Mouse (Mus musculus) heart, embryonic 15.5 days (tissue): Measurements from ENCODE around the gene Tmem212. TPM values are rescaled to one million over a fixed set of nuclear protein-coding genes. Genes with fewer than 3 reads are reported as not detected.
"Not testable (repeated sequence)": the region's sequence is repeated elsewhere in the genome, so short reads cannot be mapped to it uniquely, and the experiment has no call there.

ENCODE experiments used
- ATAC-seq: fragments of 200-750 bp; cut with Nextera tagmentation; replicated peaks from 2 replicates; pipeline ENCODE4 v1.8.0; 2017; ENCODE audit warnings: low read depth, moderate TSS enrichment; ENCODE audit not compliant: insufficient number of reproducible peaks, insufficient read depth, low FRiP score
- H3K27ac ChIP-seq: fragments of 300-500 bp; sonication (generic); 2 replicates; pipeline ENCODE4 v1.5.1; 2015; ENCODE audit warnings: mild to moderate bottlenecking, inconsistent platforms
- H3K27me3 ChIP-seq: fragments of 300-500 bp; sonication (generic); 2 replicates; pipeline ENCODE4 v1.6.1; 2015; ENCODE audit warnings: inconsistent platforms
- H3K36me3 ChIP-seq: fragments of 300-500 bp; sonication (generic); 2 replicates; pipeline ENCODE4 v1.6.1; 2015; ENCODE audit warnings: mild to moderate bottlenecking, inconsistent platforms
- H3K4me1 ChIP-seq: fragments of 300-500 bp; sonication (generic); replicated peaks from 2 replicates; pipeline ENCODE4 v1.6.1; 2015; ENCODE audit warnings: inconsistent platforms
- H3K4me2 ChIP-seq: fragments of 300-500 bp; sonication (generic); 2 replicates; pipeline ENCODE4 v1.6.1; 2015; ENCODE audit warnings: inconsistent platforms, mild to moderate bottlenecking, moderate library complexity
- H3K4me3 ChIP-seq: fragments of 300-500 bp; sonication (generic); 2 replicates; pipeline ENCODE4 v1.5.1; 2015; ENCODE audit warnings: mild to moderate bottlenecking, inconsistent platforms
- H3K9ac ChIP-seq: fragments of 300-500 bp; sonication (generic); 2 replicates; pipeline ENCODE4 v1.6.1; 2015; ENCODE audit warnings: mild to moderate bottlenecking, inconsistent platforms
- H3K9me3 ChIP-seq: fragments of 300-500 bp; sonication (generic); replicated peaks from 2 replicates; pipeline ENCODE4 v1.6.1; 2016; ENCODE audit warnings: inconsistent platforms
- WGBS: fragments of 180-500 bp; shearing (Covaris S2); methylation state at CpG from one replicate; pipeline ENCODE4 v1.1.7; 2015; ENCODE audit warnings: mixed read lengths; 5-methylcytosine and 5-hydroxymethylcytosine counted together
- polyA plus RNA-seq: library from polyadenylated mRNA; unstranded; fragments of >200 nt; fragmentation: Nextera tagmentation; extraction: Ambion mirVana; gene quantifications from 2 replicates; pipeline ENCODE4 v1.2.1, GENCODE M21; 2015

The Tmem212 gene
- polyA plus RNA-seq, result not detected in 2 replicates

GRCm38 (mm10) chr3:27896318-27896892, at the start of gene Tmem212:
Gene Tmem212, minus strand, starts transcription at chr3:27896368.
- peak within 1 kb of the TSS; percentile 3; the same call in 1 of the 2 replicates for H3K27ac ChIP-seq
- no peak within 1 kb of the TSS for H3K4me3 ChIP-seq
- H3K36me3 ChIP-seq, result no peaks in the 10 kb centered on the region
- H3K9me3 ChIP-seq, result no peaks in the 10 kb centered on the region
- H3K9ac ChIP-seq, result no peak within 1 kb of the TSS
- WGBS, result 67% methylated on average over 8 of the region's 8 CpGs
- no peak within 1 kb of the TSS for H3K4me2 ChIP-seq
- H3K4me1 ChIP-seq, result peaks cover 14% of the 10 kb centered on the region
- ATAC-seq, result no peak
- H3K27me3 ChIP-seq, result no peaks in the 10 kb centered on the region

DNA sequence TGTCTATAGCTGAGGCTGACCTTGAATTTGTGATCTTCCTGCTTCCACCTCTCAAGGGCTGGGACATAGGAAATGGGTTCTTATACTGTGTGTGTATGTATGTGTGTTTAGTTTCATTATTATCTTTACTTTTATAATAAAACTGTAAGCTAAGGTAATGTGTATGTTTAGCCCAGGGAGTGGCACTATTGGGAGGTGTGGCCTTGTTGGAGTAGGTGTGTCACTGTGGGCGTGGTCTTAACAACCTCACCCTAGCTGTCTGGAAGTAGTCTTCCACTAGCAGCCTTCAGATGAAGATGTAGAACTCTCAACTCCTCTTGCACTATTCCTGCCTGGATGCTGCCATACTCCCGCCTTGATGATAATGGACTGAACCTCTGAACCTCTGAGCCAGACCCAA, 49.2 kb upstream of the Tmem212 start:
- ATAC-seq, H3K9ac ChIP-seq: not testable (repeated sequence)
- 80% methylated on average over 2 of the region's 2 CpGs for WGBS

GRCm38 (mm10) chr3:27942991-27943390, 46.8 kb upstream of the Tmem212 start:
- Histone ChIP-seq H3K36me3 (no peaks in the 10 kb centered on the region), H3K4me1 (peaks cover 14% of the 10 kb centered on the region), H3K9me3 (no peaks in the 10 kb centered on the region), H3K9ac (no peak overlapping the region), H3K4me2 (no peak overlapping the region), H3K27me3 (no peaks in the 10 kb centered on the region), H3K27ac (peak overlapping the region; percentile 39), H3K4me3 (no peak overlapping the region)
- ATAC-seq, result no peak
- WGBS, result 54% methylated on average over 7 of the region's 7 CpGs

More for the DNA sequence above, 49.2 kb upstream of the Tmem212 start:
- not testable (repeated sequence) for H3K27me3 ChIP-seq, H3K4me1 ChIP-seq, H3K4me3 ChIP-seq, H3K36me3 ChIP-seq, H3K4me2 ChIP-seq, H3K9me3 ChIP-seq, H3K27ac ChIP-seq

DNA sequence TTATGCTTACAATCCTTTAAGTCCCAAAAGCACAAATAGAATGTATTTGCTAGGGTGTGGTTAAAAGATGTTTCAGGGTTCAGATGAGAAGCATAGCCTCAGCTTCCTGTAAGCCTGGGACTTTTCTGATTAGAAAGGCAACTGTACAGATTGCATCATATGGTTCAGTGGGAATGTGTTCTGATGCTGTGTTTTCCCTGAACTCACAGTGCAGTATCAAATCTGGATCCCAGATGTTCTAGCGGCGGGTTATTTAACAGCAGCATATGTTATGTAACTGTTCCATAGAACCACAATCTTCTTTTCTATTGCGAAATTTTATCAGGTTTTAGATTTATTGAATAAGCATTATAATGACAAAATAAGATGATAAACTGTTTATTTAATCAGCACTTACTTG, 45.5 kb upstream of the Tmem212 start:
- H3K36me3 ChIP-seq, result no peaks in the 10 kb centered on the region
- H3K4me3 ChIP-seq, result no peak overlapping the region
- H3K27me3 ChIP-seq, result no peaks in the 10 kb centered on the region
- peaks cover 14% of the 10 kb centered on the region for H3K4me1 ChIP-seq
- no peak overlapping the region for H3K27ac ChIP-seq
- ATAC-seq, result no peak
- H3K9me3 ChIP-seq, result no peaks in the 10 kb centered on the region
- WGBS, result 85% methylated on average over 3 of the region's 3 CpGs
- H3K9ac ChIP-seq, result no peak overlapping the region
- no peak overlapping the region for H3K4me2 ChIP-seq

DNA sequence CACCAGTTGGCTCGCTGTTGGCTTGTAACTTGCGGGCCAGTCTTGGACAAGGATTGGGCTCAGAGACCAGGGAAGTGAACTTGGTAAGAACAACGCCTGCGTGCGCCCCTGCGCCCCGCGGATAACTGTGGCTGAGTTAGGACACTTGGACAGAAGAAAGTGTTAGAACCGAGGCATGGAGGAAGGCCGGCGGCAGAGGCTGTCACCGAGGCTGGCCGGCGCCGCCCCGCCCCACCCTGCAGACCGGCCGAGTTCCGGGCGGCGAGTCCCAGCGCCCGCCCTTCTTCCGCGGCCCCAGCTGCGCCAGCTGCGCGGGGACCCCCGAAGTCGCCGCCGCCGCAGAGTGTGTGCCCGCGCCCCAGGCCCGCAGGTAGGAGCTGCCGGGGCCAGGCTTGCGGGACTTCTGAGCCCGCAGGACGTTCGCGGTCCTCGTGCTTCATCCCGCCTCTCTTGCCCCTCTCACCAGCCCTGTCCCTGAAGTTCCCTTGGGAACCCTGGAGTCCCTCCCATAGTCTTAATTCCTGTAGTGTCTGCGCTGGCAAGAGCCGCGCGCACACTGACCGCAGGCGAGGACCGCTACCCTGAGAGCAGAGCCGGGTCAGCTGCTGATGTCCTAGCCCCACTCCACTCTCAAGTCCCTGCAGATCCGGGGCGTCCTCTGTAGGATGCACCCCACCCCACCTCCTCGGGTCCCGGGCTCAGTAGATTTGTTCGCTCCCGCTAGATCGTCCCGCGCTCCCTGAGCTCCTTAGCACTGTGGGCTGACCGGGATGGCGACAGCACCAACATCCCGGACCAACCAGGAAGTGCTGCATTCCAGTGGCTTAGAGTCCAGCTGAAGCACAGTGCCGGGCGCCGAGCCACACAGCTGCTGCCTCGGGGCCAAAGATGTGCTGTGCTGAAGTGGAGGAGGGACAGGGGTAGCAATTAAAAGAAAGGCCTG, 42.5 kb upstream of the Tmem212 start, which contains the start of gene Pld1:
Pld1 (plus strand) TSS at position 315 of the 943 bp plus-strand sequence.
- peak; percentile 88 for ATAC-seq
- under 1% methylated on average over 68 of the region's 68 CpGs for WGBS

DNA sequence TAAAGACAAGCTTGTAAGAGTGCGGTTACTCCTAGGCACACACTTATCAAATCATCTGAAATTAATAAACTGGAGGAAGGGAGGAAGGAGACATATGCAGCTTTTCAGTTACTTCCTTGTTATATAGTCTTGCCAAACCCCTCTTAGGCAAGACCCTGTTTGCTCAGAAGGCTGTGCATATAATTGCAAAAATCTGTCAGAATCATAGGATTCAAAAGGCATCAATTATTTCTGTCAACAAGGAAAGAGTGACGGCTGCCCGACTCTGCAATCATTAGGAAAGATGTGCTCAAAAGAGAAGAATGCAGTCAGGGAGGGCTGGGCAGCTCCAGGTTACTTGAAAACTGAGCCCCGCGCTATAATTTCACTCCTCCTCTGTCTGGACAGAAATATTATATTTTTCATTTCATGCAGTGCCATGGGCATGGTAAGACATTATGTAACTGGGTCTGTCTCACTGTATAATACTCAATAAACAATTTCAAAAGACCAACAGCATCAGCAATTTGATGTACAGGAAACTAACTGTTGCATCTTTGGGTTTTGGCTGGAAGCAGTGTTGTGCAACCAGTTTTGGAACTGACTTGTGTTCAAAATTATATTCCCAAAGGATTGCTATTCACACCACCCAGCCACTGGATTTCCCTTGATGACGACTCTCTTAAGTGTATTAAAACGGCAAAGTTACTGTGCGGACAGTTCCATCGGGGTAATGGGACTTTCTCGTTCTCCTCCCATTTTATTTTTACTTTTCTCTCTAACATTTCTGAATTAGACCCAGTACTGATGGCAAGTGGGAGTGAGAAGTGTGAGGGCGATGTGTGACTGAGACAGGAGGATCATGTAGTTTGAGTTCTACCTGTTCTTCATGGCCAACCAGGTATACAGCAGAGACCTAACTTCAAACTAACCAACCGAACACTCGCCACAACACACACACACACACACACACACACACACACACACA, 41.3 kb upstream of the Tmem212 start:
- ATAC-seq, result no peak
- no peaks in the 10 kb centered on the region for H3K36me3 ChIP-seq
- H3K4me1 ChIP-seq, result peaks cover 10% of the 10 kb centered on the region
- 79% methylated on average over 13 of the region's 13 CpGs for WGBS
- H3K9me3 ChIP-seq, result no peaks in the 10 kb centered on the region
- peak overlapping the region; percentile 95; the same call in 1 of the 2 replicates for H3K4me2 ChIP-seq
- peak overlapping the region; percentile 71; the same call in 1 of the 2 replicates for H3K4me3 ChIP-seq
- no peak overlapping the region for H3K27ac ChIP-seq
- H3K9ac ChIP-seq, result no peak overlapping the region
- no peaks in the 10 kb centered on the region for H3K27me3 ChIP-seq

More for the DNA sequence above, 42.5 kb upstream of the Tmem212 start, which contains the start of gene Pld1:
- H3K36me3 ChIP-seq, result no peaks in the 10 kb centered on the region
- peak within 1 kb of the TSS; percentile 89 for H3K27ac ChIP-seq
- H3K4me1 ChIP-seq, result peaks cover 14% of the 10 kb centered on the region
- peak within 1 kb of the TSS; percentile 71 for H3K4me3 ChIP-seq
- no peaks in the 10 kb centered on the region for H3K9me3 ChIP-seq
- peak within 1 kb of the TSS; percentile 81 for H3K9ac ChIP-seq
- peak within 1 kb of the TSS; percentile 95 for H3K4me2 ChIP-seq
- H3K27me3 ChIP-seq, result no peaks in the 10 kb centered on the region

DNA sequence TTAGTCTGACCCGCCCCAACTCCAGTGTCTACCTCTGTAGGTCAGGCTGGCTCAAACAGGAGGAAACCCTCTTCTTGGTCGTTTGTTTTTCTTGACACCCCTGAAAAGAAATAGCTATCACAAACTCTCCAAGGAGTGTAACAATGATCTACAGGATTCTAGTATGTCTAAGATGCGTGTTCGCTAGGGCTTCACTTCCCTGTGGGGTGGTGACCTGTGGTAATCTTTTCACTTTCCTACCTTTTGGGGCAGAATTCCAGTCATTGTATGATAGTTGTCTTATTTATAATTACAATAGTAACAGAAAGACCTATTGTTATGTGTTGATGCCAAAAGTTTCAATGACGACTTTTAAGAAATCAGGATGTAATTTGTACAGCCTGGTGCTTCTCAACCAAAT, 40.6 kb upstream of the Tmem212 start:
- Histone ChIP-seq H3K4me3 (no peak overlapping the region), H3K27ac (no peak overlapping the region), H3K4me1 (peaks cover 10% of the 10 kb centered on the region), H3K36me3 (no peaks in the 10 kb centered on the region), H3K9ac (no peak overlapping the region), H3K9me3 (no peaks in the 10 kb centered on the region), H3K27me3 (no peaks in the 10 kb centered on the region), H3K4me2 (no peak overlapping the region)
- 79% methylated on average over 5 of the region's 5 CpGs for WGBS
- ATAC-seq, result no peak

GRCm38 (mm10) chr3:27935644-27936043, 39.5 kb upstream of the Tmem212 start:
- no peak overlapping the region for H3K9ac ChIP-seq
- H3K36me3 ChIP-seq, result no peaks in the 10 kb centered on the region
- H3K4me1 ChIP-seq, result peaks cover 10% of the 10 kb centered on the region
- no peak overlapping the region for H3K27ac ChIP-seq
- no peaks in the 10 kb centered on the region for H3K9me3 ChIP-seq
- no peak overlapping the region for H3K4me2 ChIP-seq
- 74% methylated on average over 3 of the region's 3 CpGs for WGBS
- no peak for ATAC-seq
- no peak overlapping the region for H3K4me3 ChIP-seq
- H3K27me3 ChIP-seq, result no peaks in the 10 kb centered on the region

DNA sequence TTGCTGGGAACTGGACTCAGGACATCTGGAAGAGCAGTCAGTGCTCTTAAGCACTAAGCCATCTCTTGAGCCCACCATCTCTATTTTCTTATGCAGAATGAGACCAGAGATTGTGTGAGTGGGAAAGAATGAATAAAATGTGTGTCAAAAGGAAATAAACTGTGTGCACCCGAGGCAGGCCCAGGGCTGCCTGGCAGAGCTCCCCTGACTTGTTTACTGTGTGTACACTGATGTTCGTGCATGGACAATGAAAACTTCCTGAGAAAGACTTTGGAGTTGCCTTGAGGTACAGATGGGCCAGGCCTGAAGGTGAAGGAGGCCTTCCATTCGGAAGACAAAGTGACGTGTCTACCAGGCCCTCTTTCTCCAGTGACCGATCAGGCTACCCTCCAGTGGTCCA, 36.2 kb upstream of the Tmem212 start:
- no peak overlapping the region for H3K27ac ChIP-seq
- no peak for ATAC-seq
- WGBS, result 76% methylated on average over 5 of the region's 5 CpGs
- H3K9me3 ChIP-seq, result no peaks in the 10 kb centered on the region
- no peak overlapping the region for H3K4me3 ChIP-seq
- H3K4me1 ChIP-seq, result no peaks in the 10 kb centered on the region
- H3K9ac ChIP-seq, result no peak overlapping the region
- H3K27me3 ChIP-seq, result no peaks in the 10 kb centered on the region
- H3K36me3 ChIP-seq, result no peaks in the 10 kb centered on the region
- H3K4me2 ChIP-seq, result no peak overlapping the region

- no peaks in the 10 kb centered on the region for H3K9me3 ChIP-seq
- ATAC-seq, result no peak
- no peak overlapping the region for H3K4me2 ChIP-seq
- no peaks in the 10 kb centered on the region for H3K4me1 ChIP-seq
- 85% methylated on average over 4 of the region's 4 CpGs for WGBS
- no peak overlapping the region for H3K4me3 ChIP-seq
- H3K9ac ChIP-seq, result no peak overlapping the region
- no peak overlapping the region for H3K27ac ChIP-seq
- H3K36me3 ChIP-seq, result no peaks in the 10 kb centered on the region
- no peaks in the 10 kb centered on the region for H3K27me3 ChIP-seq
These were observed 33.1 kb upstream of the Tmem212 start for GRCm38 (mm10) chr3:27929219-27929618.

DNA sequence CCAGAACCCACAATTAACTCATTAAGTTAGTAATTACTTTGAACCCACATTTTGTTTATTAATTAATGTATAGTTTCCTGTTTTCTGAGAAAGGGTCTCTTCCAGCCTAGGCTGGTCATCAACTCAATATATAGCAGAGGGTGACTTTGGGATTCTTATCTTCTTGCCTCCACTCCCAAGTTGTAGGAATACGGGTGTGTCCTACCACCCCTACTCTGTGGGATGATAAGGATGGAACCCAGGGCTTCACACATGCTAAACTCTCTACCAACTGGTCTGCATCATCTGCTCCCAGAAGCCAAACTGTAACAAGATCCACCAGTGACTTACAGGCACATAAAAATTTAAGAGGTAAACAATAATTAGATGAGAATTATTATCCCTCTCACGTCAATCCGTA, 27.9 kb upstream of the Tmem212 start:
- Histone ChIP-seq H3K27ac (no peak overlapping the region), H3K4me2 (no peak overlapping the region), H3K9me3 (no peaks in the 10 kb centered on the region), H3K4me3 (no peak overlapping the region), H3K36me3 (no peaks in the 10 kb centered on the region), H3K27me3 (no peaks in the 10 kb centered on the region), H3K4me1 (no peaks in the 10 kb centered on the region), H3K9ac (no peak overlapping the region)
- WGBS, result 69% methylated on average over 3 of the region's 3 CpGs
- ATAC-seq, result no peak
